Mouse (Mus musculus) kidney, postnatal 36 days (tissue): ENCODE measurements around the gene Trim25.

ENCODE experiments used
- DNase-seq, 2 experiments: peaks; one replicate each; pipeline ENCODE4 v3.0.0; 2021 to 2022; ENCODE audit warnings: mixed read lengths in 2 of 2

Gene Trim25

GRCm38 (mm10) chr11:88998974-88999722, at the start of gene Trim25:
TSS of gene Trim25 (plus strand) at chr11:88999376.
- DNase-seq: peak; percentile 98

GRCm38 (mm10) chr11:88949802-88950639, 49.2 kb upstream of the Trim25 start:
- DNase-seq: no peak

GRCm38 (mm10) chr11:88950640-88951250, 48.4 kb upstream of the Trim25 start:
- DNase-seq: no peak

- DNase-seq: no peak
These were observed 47.6 kb upstream of the Trim25 start for GRCm38 (mm10) chr11:88951576-88951975.

- no peak for DNase-seq
These were observed 47.1 kb upstream of the Trim25 start for GRCm38 (mm10) chr11:88952117-88952516.

- DNase-seq: no peak
These were observed 45.6 kb upstream of the Trim25 start for GRCm38 (mm10) chr11:88953582-88953981.

- peak; percentile 37 to 68 for DNase-seq
These were observed 44.4 kb upstream of the Trim25 start for GRCm38 (mm10) chr11:88954803-88955202.

- peak; percentile 99 to 100 for DNase-seq
These were observed 43.8 kb upstream of the Trim25 start, which contains the start of gene Scpep1 for GRCm38 (mm10) chr11:88955217-88955969. TSS of gene Scpep1 (minus strand) at chr11:88955465.

- peak; percentile 72 to 80 for DNase-seq
These were observed 40.3 kb upstream of the Trim25 start for GRCm38 (mm10) chr11:88958851-88959250.

GRCm38 (mm10) chr11:88966881-88967361, 32.3 kb upstream of the Trim25 start, which contains the start of gene Elobl:
TSS of gene Elobl (minus strand) at chr11:88966931.
- no peak for DNase-seq

- no peak for DNase-seq
These were observed 28.9 kb upstream of the Trim25 start, which contains the start of gene Coil for GRCm38 (mm10) chr11:88970202-88970732. TSS of gene Coil (plus strand) at chr11:88970252.

- peak; percentile 94 to 97 for DNase-seq
These were observed 25.1 kb upstream of the Trim25 start for GRCm38 (mm10) chr11:88973776-88974701.

GRCm38 (mm10) chr11:88976320-88976719, 22.9 kb upstream of the Trim25 start:
- peak in 1 of 2 experiments; percentile 56 for DNase-seq

GRCm38 (mm10) chr11:88977188-88977587, 22.0 kb upstream of the Trim25 start:
- no peak for DNase-seq

- DNase-seq: no peak
These were observed 17.8 kb upstream of the Trim25 start for GRCm38 (mm10) chr11:88981337-88981736.

GRCm38 (mm10) chr11:88986616-88987015, 12.6 kb upstream of the Trim25 start:
- DNase-seq: no peak

- DNase-seq: no peak
These were observed 10.2 kb upstream of the Trim25 start for GRCm38 (mm10) chr11:88988956-88989355.

GRCm38 (mm10) chr11:88989530-88989929, 9.6 kb upstream of the Trim25 start:
- peak in 1 of 2 experiments; percentile 21 for DNase-seq

GRCm38 (mm10) chr11:88993186-88993585, 6.0 kb upstream of the Trim25 start:
- no peak for DNase-seq

GRCm38 (mm10) chr11:88993625-88994024, 5.6 kb upstream of the Trim25 start:
- DNase-seq: peak; percentile 83 to 84

- DNase-seq: no peak
These were observed 4.7 kb upstream of the Trim25 start for GRCm38 (mm10) chr11:88994492-88994891.
